Mouse (Mus musculus) MEL (cell line): ENCODE measurements around the gene Gm20422. TPM values are rescaled to one million over a fixed set of nuclear protein-coding genes. Genes with fewer than 3 reads are reported as not detected.

Experiments used
- DNase-seq: peaks from one replicate; pipeline ENCODE4 v3.0.0; 2011; ENCODE audit warnings: low read depth, low spot score
- H3K27ac ChIP-seq: 2 replicates; pipeline ENCODE4 v1.5.1; 2012; ENCODE audit warnings: low read depth, mild to moderate bottlenecking, control low read depth, low read length, moderate library complexity; ENCODE audit not compliant: control insufficient read depth
- H3K27me3 ChIP-seq, 2 experiments: fragments of 150-350 bp in 1 of 2; sonication (generic) in 1 of 2; 2 replicates each; pipeline ENCODE4 v1.6.1; 2012; ENCODE audit warnings: low read length in 2 of 2, mild to moderate bottlenecking in 2 of 2, improper control_type of control experiment in 1 of 2, moderate library complexity in 1 of 2; ENCODE audit not compliant: insufficient read depth in 2 of 2, control insufficient read depth in 1 of 2
- H3K36me3 ChIP-seq, 2 experiments: 2 replicates each; pipeline ENCODE4 v1.6.1; 2012 to 2014; ENCODE audit warnings: low read length in 2 of 2, improper control_type of control experiment in 1 of 2, inconsistent platforms in 1 of 2, mild to moderate bottlenecking in 1 of 2; ENCODE audit not compliant: insufficient read depth in 2 of 2, control insufficient read depth in 1 of 2
- H3K4me1 ChIP-seq, 2 experiments: fragments of 150-350 bp in 1 of 2; sonication (generic) in 1 of 2; 2 replicates each; pipeline ENCODE4 v1.6.1; 2012; ENCODE audit warnings: low read length in 2 of 2, improper control_type of control experiment in 1 of 2, mild to moderate bottlenecking in 1 of 2; ENCODE audit not compliant: insufficient read depth in 2 of 2, control insufficient read depth in 1 of 2
- H3K4me3 ChIP-seq, 2 experiments: fragments of 150-350 bp in 1 of 2; sonication (generic) in 1 of 2; 2 replicates each; pipeline ENCODE4 v1.5.1; 2012; ENCODE audit warnings: low read depth in 2 of 2, low read length in 2 of 2, mild to moderate bottlenecking in 2 of 2, moderate library complexity in 2 of 2, control low read depth in 1 of 2, improper control_type of control experiment in 1 of 2; ENCODE audit not compliant: control insufficient read depth in 1 of 2, insufficient read depth in 1 of 2
- H3K79me2 ChIP-seq: 2 replicates; pipeline ENCODE4 v1.6.1; 2012; ENCODE audit warnings: mild to moderate bottlenecking, low read length, moderate library complexity; ENCODE audit not compliant: control insufficient read depth, poor library complexity, insufficient read depth
- H3K9ac ChIP-seq: 2 replicates; pipeline ENCODE4 v1.6.1; 2012; ENCODE audit warnings: low read depth, mild to moderate bottlenecking, control low read depth, low read length, moderate library complexity; ENCODE audit not compliant: control insufficient read depth, poor library complexity, severe bottlenecking
- H3K9me3 ChIP-seq: fragments of 150-350 bp; sonication (generic); replicated peaks from 2 replicates; pipeline ENCODE4 v1.6.1; 2012; ENCODE audit warnings: mild to moderate bottlenecking, low read length, improper control_type of control experiment, moderate library complexity; ENCODE audit not compliant: insufficient read depth
- CHD2 ChIP-seq: IDR thresholded peaks from 2 replicates; pipeline ENCODE4 v1.6.1; 2011; ENCODE audit warnings: low read length, improper control_type of control experiment
- ELF1 ChIP-seq: IDR thresholded peaks from 2 replicates; pipeline ENCODE4 v1.6.1; 2014; ENCODE audit warnings: low read depth, mild to moderate bottlenecking, inconsistent platforms, low read length, improper control_type of control experiment, moderate library complexity
- EP300 ChIP-seq, 2 experiments: IDR thresholded peaks; 2 replicates each; pipeline ENCODE4 v1.6.1; 2011; ENCODE audit warnings: improper control_type of control experiment in 2 of 2, low read length in 2 of 2, low read depth in 1 of 2, mild to moderate bottlenecking in 1 of 2
- ETS1 ChIP-seq: IDR thresholded peaks from 2 replicates; pipeline ENCODE4 v1.6.1; 2012; ENCODE audit warnings: low read depth, mild to moderate bottlenecking, inconsistent platforms, low read length, improper control_type of control experiment, moderate library complexity
- GATA1 ChIP-seq: IDR thresholded peaks from 2 replicates; pipeline ENCODE4 v1.6.1; 2011; ENCODE audit warnings: low read depth, low read length, improper control_type of control experiment
- HCFC1 ChIP-seq: IDR thresholded peaks from 2 replicates; pipeline ENCODE4 v1.6.1; 2012; ENCODE audit warnings: low read depth, mild to moderate bottlenecking, inconsistent platforms, low read length, improper control_type of control experiment, moderate library complexity
- JUND ChIP-seq: IDR thresholded peaks from 2 replicates; pipeline ENCODE4 v1.6.1; 2011; ENCODE audit warnings: low read depth, mild to moderate bottlenecking, improper control_type of control experiment, low read length
- MAFK ChIP-seq: IDR thresholded peaks from 2 replicates; pipeline ENCODE4 v1.6.1; 2011; ENCODE audit warnings: low read depth, mild to moderate bottlenecking, low read length, improper control_type of control experiment, borderline replicate concordance
- MAX ChIP-seq: IDR thresholded peaks from 2 replicates; pipeline ENCODE4 v1.6.1; 2011; ENCODE audit warnings: low read length, improper control_type of control experiment
- MXI1 ChIP-seq: IDR thresholded peaks from 2 replicates; pipeline ENCODE4 v1.6.1; 2011; ENCODE audit warnings: mild to moderate bottlenecking, low read depth, low read length, improper control_type of control experiment
- MYC ChIP-seq: IDR thresholded peaks from 2 replicates; pipeline ENCODE4 v1.6.1; 2011; ENCODE audit warnings: low read depth, mild to moderate bottlenecking, low read length, improper control_type of control experiment, moderate library complexity
- POLR2A ChIP-seq, 2 experiments: IDR thresholded peaks; 2 replicates each; pipeline ENCODE4 v1.6.1; 2011 to 2012; ENCODE audit warnings: low read length in 2 of 2, mild to moderate bottlenecking in 2 of 2, control low read depth in 1 of 2, improper control_type of control experiment in 1 of 2, low read depth in 1 of 2, moderate library complexity in 1 of 2; ENCODE audit not compliant: control insufficient read depth in 1 of 2, insufficient read depth in 1 of 2, poor library complexity in 1 of 2
- RCOR1 ChIP-seq: IDR thresholded peaks from 2 replicates; pipeline ENCODE4 v1.6.1; 2012; ENCODE audit warnings: low read depth, mild to moderate bottlenecking, inconsistent platforms, low read length, improper control_type of control experiment
- SIN3A ChIP-seq: IDR thresholded peaks from 2 replicates; pipeline ENCODE4 v1.6.1; 2012; ENCODE audit warnings: low read length, improper control_type of control experiment, inconsistent platforms
- UBTF ChIP-seq: IDR thresholded peaks from 2 replicates; pipeline ENCODE4 v1.6.1; 2012; ENCODE audit warnings: low read depth, mild to moderate bottlenecking, inconsistent platforms, low read length, improper control_type of control experiment, moderate library complexity, borderline replicate concordance; ENCODE audit not compliant: insufficient read depth
- USF1 ChIP-seq: IDR thresholded peaks from 2 replicates; pipeline ENCODE4 v1.6.1; 2014; ENCODE audit warnings: low read depth, mild to moderate bottlenecking, inconsistent platforms, low read length, improper control_type of control experiment, moderate library complexity
- ZC3H11A ChIP-seq: IDR thresholded peaks from 2 replicates; pipeline ENCODE4 v1.6.1; 2012; ENCODE audit warnings: low read depth, mild to moderate bottlenecking, inconsistent platforms, low read length, improper control_type of control experiment
- ZKSCAN1 ChIP-seq: IDR thresholded peaks from 2 replicates; pipeline ENCODE4 v1.6.1; 2012; ENCODE audit warnings: low read depth, mild to moderate bottlenecking, inconsistent platforms, low read length, improper control_type of control experiment, moderate library complexity
- ZMIZ1 ChIP-seq: IDR thresholded peaks from 2 replicates; pipeline ENCODE4 v1.6.1; 2012; ENCODE audit warnings: low read depth, mild to moderate bottlenecking, inconsistent platforms, low read length, improper control_type of control experiment, moderate library complexity
- ZNF384 ChIP-seq: IDR thresholded peaks from 2 replicates; pipeline ENCODE4 v1.6.1; 2012; ENCODE audit warnings: low read depth, mild to moderate bottlenecking, inconsistent platforms, low read length, improper control_type of control experiment
- polyA plus RNA-seq, 2 experiments: library from polyadenylated mRNA; stranded (reverse) in 1 of 2; unstranded in 1 of 2; fragments of >175 nt in 1 of 2; fragments of >200 nt in 1 of 2; gene quantifications; 2 replicates each; pipeline versions ENCODE4 v1.2.1 to v1.2.4; 2012; ENCODE audit warnings: low replicate concordance in 2 of 2, low read depth in 1 of 2; ENCODE audit not compliant: insufficient read length in 2 of 2, insufficient read depth in 1 of 2, missing spikeins in 1 of 2
- total RNA-seq: library from RNA; depleted of rRNA; stranded (reverse); fragments of 300-350 nt; gene quantifications from 2 replicates; pipeline ENCODE4 v1.2.3, GENCODE M21; 2012

Gene Gm20422
- total and polyA plus RNA-seq, 3 experiments, result not detected

DNA sequence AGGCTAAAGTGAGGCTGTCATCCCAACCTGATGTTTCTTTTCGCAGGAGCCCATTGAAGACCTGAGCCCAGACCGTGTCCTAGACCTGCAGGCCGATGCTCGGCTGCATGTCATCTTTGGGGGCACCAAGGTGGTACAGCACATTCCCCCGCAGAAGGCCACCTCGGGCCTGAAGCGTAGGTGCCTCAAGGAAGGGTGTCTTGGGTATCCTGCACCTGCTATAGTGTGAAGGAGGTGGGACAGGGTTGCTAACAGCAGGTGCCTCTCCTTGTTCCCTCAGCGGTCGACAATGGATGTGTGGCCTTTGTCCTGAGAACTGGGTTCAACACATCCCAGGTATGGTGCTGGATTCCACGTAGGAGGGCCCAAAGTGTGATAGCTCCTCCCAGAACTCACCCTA lies 23.0 kb upstream of the Gm20422 start:
- DNase-seq, result no peak
- peaks cover 12% of the 10 kb centered on the region; the same call in 1 of the 2 replicates for H3K79me2 ChIP-seq
- TF ChIP-seq CHD2 (no peak), ZKSCAN1 (no peak), SIN3A (no peak), HCFC1 (no peak), MYC (no peak), GATA1 (no peak), ZMIZ1 (no peak), EP300 (IDR thresholded peaks at IDR 0.05; ENCODE audit: low read depth in 1 of 2, low read length in 2 of 2) (no peak)

DNA sequence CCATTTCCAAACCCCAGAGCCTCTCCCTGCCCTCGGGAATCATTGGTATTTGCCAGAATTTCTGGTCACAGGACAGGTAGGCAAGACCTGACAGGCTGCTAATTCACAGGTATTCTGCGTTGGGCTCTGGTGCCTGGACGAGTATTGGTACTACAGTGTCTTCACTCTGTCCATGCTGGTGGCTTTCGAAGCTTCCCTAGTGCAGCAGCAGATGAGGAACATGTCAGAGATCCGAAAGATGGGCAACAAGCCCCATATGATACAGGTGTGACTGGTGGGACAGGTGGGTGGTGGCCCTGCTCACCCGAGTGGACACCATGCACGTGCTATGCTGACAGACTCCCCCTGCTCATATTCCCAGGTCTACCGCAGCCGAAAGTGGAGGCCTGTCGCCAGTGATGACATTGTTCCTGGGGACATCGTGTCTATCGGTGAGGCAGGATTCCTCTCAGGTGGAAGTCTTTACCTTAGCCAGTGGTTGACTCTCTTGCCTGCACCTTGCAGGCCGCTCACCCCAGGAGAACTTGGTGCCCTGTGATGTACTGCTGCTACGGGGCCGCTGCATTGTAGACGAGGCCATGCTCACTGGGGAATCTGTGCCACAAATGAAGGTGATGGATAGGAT lies 22.1 kb upstream of the Gm20422 start:
- Histone ChIP-seq H3K79me2 (peaks cover 20% of the 10 kb centered on the region), H3K9me3 (no peaks in the 10 kb centered on the region), H3K27me3 (no peaks in the 10 kb centered on the region), H3K4me1 (peaks cover 2 to 7% of the 10 kb centered on the region in 2 experiments; a peak in 3 of 4 replicates), H3K4me3 (no peak overlapping the region), H3K9ac (no peak overlapping the region), H3K27ac (no peak overlapping the region), H3K36me3 (peaks cover 5 to 11% of the 10 kb centered on the region in 2 experiments)
- TF ChIP-seq MAX (no peak), ZC3H11A (no peak), GATA1 (no peak), POLR2A (IDR thresholded peaks at IDR 0.05; ENCODE audit: control insufficient read depth in 1 of 2, insufficient read depth in 1 of 2, low read depth in 1 of 2, low read length in 2 of 2, poor library complexity in 1 of 2) (no peak), RCOR1 (no peak), ZKSCAN1 (no peak), UBTF (no peak), ELF1 (no peak), MXI1 (no peak), ZMIZ1 (no peak), MYC (no peak), MAFK (no peak), USF1 (no peak), ETS1 (no peak), JUND (no peak), ZNF384 (no peak), HCFC1 (no peak)
- no peak for DNase-seq

More for the DNA sequence above, 23.0 kb upstream of the Gm20422 start:
- Histone ChIP-seq H3K27ac (no peak overlapping the region), H3K4me1 (peaks cover 0 to 4% of the 10 kb centered on the region in 2 experiments; a peak in 2 of 4 replicates), H3K4me3 (no peak overlapping the region), H3K9me3 (no peaks in the 10 kb centered on the region), H3K9ac (no peak overlapping the region), H3K27me3 (no peaks in the 10 kb centered on the region), H3K36me3 (peaks cover 5% of the 10 kb centered on the region in 2 experiments)
